Mouse (Mus musculus) right cerebral cortex, adult 18-20 months (tissue): ENCODE measurements around the gene Zxdc.

ENCODE experiments used
- DNase-seq: peaks from one replicate; pipeline ENCODE4 v3.0.0; 2022; ENCODE audit warnings: mixed read lengths

Zxdc gene

DNA sequence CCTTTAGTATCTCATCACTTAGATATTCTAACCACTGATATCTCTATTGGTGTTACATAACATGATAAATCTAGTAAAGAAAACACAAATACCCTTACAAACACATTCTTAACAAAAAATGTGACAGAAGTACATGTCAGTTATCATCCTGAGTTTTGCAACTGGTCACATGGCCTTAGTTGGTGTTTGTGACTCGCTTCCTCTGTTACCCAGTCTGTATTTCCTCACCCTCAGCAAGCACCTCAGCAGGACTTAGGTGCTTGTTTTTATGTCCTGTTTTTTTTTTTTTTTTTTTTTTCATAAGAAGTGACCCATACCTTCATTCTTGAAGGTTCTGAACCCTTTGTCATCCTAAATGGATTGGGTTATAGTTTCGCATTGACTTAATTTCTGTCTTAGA is 8.4 kb downstream of the Zxdc start:
- no peak for DNase-seq

DNA sequence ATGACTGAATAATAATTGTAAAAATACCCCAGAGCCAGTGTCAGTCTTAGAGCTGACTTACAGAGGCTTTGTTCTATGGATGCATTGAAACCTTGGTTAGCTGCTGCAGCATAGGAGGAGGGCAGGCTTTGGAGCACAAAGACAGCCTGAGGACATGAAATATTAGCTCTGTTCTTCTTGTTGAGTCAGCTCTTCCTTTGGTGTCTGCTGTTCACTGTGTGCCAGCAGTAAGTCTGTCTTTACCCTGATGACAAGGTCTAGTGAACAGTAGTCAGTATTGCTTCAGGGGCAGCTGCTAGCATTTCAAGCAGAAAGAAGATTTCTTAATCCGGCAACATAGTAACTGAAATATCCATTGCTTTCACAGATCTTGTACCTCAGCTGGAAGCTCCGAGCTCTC is 12.2 kb downstream of the Zxdc start:
- DNase-seq: no peak

DNA sequence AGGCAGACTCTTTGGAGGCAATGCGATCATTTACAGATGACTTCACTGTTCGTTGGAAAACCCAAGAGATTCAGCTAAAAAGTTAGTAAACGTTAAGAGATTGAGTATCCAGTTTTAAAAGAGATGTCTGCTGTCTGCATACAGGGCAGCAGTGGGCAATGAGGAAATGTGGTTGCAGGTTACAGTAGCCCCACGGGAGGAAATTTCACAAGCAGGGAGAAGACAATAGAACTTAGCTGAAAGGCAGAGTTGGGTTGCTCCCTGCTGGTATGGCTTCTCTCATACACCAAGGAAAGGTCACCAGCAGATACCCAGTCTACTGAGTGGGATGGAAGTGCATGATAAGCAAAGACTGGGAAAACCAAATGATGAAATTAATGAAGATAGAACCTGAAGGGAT is 21.3 kb downstream of the Zxdc start:
- no peak for DNase-seq

GRCm38 (mm10) chr6:90393948-90394347 is 24.7 kb downstream of the Zxdc start:
- DNase-seq: no peak

DNA sequence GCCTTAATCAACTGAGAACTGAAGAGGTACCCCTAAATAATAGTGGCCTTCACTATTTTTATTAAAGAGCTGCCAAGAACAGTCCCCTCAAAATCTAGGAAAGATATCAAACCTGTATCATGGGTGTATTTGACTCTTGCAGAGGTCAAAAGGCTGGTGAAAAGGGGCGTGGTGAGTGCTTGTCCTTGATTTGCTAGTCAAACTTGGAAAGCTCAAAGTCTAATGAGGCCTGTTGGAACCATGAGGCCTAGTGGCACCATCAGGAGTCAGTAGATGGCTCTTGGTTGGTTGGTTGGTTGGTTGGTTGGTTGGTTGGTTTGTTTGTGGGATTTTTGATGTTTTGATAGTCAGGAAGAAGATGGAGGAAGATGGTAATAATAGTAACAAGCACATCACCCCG is 26.5 kb downstream of the Zxdc start:
- DNase-seq: no peak

DNA sequence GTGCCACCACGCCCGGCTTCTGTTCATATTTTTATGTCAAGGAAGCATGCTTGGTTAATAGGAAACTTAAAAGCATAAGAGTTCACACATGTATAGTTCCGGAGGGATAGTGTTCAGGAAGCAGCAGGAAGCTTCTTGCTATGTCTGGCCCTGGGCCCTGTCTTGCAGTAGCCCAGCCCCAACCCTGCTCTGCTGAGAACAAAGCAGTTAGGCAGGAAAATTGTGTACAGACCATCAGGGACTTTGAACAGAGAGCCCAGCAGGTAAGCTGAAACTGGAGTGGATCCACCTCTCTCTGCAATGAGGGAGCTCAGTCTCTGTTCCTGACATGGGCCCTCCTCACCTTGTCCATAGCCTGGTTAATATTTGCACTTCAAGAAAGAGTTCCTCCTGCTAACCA is 28.0 kb downstream of the Zxdc start:
- no peak for DNase-seq

- DNase-seq: no peak
These were observed 39.3 kb downstream of the Zxdc start for GRCm38 (mm10) chr6:90408632-90409031.

GRCm38 (mm10) chr6:90410972-90411371 is 41.7 kb downstream of the Zxdc start:
- DNase-seq: no peak

DNA sequence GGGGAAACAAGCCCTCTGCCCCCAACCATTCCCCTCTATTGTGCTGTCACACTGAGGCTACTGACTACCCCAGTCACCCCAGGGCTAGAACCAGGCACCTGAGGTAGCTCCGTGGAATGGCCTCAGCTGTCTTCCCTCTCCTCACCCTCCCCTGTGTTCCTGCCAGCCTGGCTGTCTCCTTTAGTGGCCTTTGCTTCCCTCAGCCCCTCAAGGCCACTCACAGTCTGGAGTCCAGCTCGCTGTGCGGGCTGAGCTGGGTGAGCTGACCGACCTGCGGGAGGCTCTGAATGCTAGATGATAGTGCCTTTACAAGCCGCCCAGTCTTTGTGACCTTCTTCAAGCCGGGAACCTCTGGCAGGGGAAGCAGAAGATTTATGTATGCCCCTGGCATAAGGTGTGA is 42.6 kb downstream of the Zxdc start:
- DNase-seq: no peak

GRCm38 (mm10) chr6:90422565-90422964 is 53.3 kb downstream of the Zxdc start:
- peak; percentile 90 for DNase-seq

DNA sequence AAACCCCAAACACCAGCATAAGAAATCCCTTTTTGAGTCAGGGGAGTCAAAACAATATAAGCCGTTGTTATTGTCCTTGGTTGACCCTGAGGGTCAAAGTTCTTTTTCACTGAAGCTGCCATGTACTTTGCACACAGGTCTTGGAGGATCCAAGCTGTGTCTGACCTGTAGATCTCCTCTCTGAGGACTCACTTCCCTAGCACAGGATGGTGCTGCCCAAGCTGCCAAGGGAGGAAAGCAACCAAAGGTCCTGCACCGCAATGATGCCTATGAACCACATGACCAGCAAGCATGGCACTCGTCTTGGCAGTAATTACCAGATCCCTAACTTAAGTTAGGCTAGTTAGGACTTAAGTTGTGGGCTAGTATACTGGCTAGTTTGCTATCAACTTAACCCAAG is 56.1 kb downstream of the Zxdc start:
- no peak for DNase-seq

DNA sequence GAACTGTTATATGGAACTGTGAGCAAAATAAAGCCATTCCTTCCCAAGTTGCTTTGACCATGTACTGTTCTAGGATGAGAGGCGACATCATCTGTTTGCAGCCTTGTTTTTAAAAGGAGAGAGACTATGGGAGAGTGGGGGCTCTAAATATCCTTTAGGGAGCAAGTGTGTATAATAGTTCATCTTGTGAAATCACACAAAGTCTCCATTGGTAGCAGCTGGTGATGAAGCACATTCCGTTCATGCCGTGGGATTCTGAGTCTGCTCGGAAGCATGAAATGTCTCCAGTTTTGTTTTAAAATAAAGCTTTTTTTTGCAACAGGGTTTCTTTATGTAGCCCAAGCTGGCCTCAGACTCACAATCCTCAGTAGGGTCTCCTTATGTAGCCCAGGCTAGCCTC is 56.7 kb downstream of the Zxdc start:
- no peak for DNase-seq

DNA sequence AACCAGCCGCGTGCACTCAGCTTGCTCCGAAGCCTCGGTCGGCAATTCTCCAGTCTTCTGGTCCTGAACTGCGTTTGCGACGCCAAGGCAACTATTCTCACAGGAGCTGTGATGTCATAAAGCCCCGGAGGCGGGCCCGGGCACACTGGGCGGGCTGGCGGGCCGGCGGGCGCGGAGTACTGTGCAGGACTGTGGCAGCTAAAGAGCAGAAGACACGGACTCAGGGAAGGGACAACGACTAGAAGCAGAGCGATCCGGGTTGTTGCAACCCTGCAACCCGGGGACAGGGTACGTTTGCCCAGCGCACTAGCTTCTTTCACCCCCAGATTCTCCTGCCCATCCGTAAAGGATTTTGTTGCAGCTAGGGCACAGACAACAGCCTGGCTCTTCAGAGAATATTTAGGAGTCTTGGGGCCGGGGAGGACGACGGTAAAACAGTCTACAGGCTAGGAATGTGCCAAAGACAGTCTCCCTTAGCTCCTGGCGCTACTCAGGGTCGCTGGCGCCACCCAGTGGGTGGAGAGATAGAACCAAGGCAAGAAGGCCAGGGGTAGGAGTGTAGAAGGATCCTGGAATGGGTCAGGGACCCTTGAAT is 59.2 kb downstream of the Zxdc start, which contains the start of gene Cfap100:
Cfap100 (minus strand) TSS at position 418 of the 595 bp plus-strand sequence.
- DNase-seq: peak; percentile 73

- DNase-seq: peak; percentile 76
These were observed 60.6 kb downstream of the Zxdc start for GRCm38 (mm10) chr6:90429911-90430310.

GRCm38 (mm10) chr6:90431487-90431886 is 62.2 kb downstream of the Zxdc start:
- DNase-seq: peak; percentile 70

DNA sequence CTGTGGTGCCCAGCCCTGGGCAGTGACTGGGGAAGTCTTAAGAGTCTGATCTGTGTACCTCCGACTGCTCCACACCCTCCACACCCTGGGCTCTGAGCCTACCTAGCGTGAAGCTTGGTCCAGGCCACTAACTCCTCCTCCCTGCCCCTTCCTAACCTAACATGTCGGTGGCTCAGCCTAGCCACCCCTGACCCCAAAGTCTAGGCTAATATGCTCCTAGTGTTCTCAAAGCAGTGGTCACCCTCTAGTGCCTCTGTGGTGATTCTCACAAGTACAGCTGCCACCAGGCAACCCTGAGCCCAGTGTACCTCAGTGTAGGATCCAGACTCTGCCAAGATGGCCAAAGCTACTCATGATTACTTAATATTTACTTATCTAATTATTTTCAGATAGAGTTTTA is 65.4 kb downstream of the Zxdc start:
- no peak for DNase-seq

DNA sequence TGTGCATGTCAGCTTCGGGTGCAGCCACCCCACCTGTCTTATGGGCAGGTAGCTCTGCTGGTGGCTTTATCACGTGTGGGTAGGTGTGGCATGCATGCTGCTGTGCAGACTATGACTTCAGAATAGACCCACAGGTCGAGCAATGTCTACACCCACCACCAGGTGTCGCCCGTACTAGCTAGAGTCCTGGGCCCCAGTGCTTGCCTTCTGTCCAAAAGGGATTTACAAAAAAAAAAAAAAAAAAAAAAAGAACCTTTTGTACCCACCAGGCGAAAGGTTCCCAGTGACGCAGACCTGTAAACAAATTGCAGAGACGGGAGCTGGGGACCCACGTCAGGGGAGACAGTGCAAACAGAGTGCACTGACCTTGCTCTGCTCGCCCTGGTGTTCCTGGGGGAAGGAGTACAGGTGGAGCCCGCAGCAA is 65.9 kb downstream of the Zxdc start:
- DNase-seq: peak; percentile 81

GRCm38 (mm10) chr6:90436192-90436907 is 67.1 kb downstream of the Zxdc start:
- DNase-seq: no peak

GRCm38 (mm10) chr6:90437041-90437440 is 67.7 kb downstream of the Zxdc start:
- DNase-seq: no peak

DNA sequence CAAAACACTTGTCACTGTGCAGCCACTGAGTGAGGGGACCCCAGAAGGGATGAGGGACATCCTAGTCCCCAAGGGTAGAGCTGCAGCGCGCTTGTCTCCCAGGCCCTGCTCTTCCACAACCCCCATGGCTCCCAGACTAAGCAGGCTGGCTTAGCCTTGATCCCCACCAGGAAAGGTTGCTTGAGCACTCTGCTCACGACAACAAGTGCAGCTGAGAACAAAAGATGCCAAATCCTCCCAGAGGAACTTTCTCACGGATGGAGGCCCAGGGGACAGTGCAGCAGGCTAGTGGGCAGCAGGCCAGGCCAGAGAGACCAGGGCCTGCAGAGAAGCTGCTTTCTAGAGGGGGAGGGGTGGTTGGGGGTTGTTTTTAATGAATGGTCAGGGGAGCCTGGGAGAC is 77.6 kb downstream of the Zxdc start:
- no peak for DNase-seq

DNA sequence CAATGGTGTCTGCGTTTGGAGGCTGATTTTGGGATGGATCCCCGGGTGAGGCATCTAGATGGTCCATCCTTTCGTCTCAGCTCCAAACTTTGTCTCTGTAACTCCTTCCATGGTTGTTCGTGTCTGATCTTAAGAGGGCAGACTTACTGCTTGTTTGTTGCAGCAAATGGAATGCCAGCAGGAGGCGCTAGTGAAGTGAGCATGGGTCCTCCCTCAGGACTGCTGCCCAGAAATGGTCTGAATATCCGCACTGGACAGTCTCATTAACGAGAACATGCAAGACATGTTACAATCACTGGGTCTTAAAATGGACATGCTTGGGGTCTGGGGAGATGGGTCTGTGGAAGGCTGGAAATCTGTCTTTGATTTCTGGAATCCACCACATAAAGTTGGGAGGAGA is 80.9 kb downstream of the Zxdc start:
- peak; percentile 80 for DNase-seq

- peak; percentile 27 for DNase-seq
These were observed 81.4 kb downstream of the Zxdc start for GRCm38 (mm10) chr6:90450697-90451096.

- DNase-seq: no peak
These were observed 82.2 kb downstream of the Zxdc start for GRCm38 (mm10) chr6:90451512-90451911.

DNA sequence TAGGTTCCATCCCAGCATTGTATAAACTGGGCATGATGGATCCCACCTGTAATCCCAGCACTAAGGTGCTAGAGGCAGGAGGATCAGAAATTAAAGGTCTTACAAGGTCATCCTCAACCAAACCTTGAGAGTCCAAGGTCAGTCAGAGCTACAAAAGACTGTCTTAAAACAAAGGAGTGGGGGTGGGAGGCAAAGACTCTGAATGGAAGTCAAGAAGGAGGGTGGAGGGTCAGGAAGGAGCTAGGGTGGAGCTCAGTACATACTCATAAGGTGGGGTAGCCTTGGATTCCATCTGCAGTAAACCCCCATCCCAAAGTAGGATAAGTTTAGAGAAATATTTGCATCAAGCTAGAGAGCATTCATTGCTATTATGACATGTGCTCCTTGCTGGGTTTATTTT is 83.3 kb downstream of the Zxdc start:
- DNase-seq: no peak
